Mouse (Mus musculus): ENCODE data around the gene Rybp. TPM values are rescaled to one million over a fixed set of nuclear protein-coding genes. Genes with fewer than 3 reads are reported as not detected.

The Rybp gene
- 13.8 and 14.7 TPM in 2 replicates for polyA plus RNA-seq (2014; fragmentation: Nextera tagmentation; extraction: Ambion mirVana)

- H3K9me3 ChIP-seq (ENCODE audit: control insufficient read depth, low read length): no peaks in the 10 kb centered on the region
- H3K4me3 ChIP-seq (ENCODE audit: low read depth, low read length): peak within 1 kb of the TSS; percentile 59
- H3K36me3 ChIP-seq (ENCODE audit: control insufficient read depth, insufficient read depth, low read length): 0 out of 2 replicates have a peak, but pooled peaks cover 3% of the 10 kb centered on the region
- peak within 1 kb of the TSS; percentile 91 for H3K9ac ChIP-seq (ENCODE audit: low read length)
- no peaks in the 10 kb centered on the region for H3K27me3 ChIP-seq (replicated peaks; ENCODE audit: control insufficient read depth, insufficient read depth, low read length)
- ATAC-seq (replicated peaks; ENCODE audit: low FRiP score, low TSS enrichment, low read depth) (peak; percentile 95), DNase-seq (ENCODE audit: low spot score) (peak; percentile 93)
- peak within 1 kb of the TSS; percentile 90 for H3K4me2 ChIP-seq (ENCODE audit: low read length)
- WGBS: under 1% methylated on average over 45 of the region's 112 CpGs
- H3K4me1 ChIP-seq (replicated peaks; ENCODE audit: control insufficient read depth, insufficient read depth, low read length): peaks cover 25% of the 10 kb centered on the region
- peak within 1 kb of the TSS; percentile 94 for H3K27ac ChIP-seq (ENCODE audit: low read depth)
These were observed at the start of gene Rybp for GRCm38 (mm10) chr6:100287334-100288015. TSS of gene Rybp (minus strand) at chr6:100287485.

GRCm38 (mm10) chr6:100336591-100337148 lies 49.4 kb upstream of the Rybp start:
- peak; percentile 21; the same call in 1 of the 2 replicates for ATAC-seq (replicated peaks; ENCODE audit: low FRiP score, low TSS enrichment, low read depth)
- 25% methylated on average over 14 of the region's 14 CpGs for WGBS
- Histone ChIP-seq H3K4me2 (ENCODE audit: low read length) (no peak overlapping the region), H3K9me3 (ENCODE audit: control insufficient read depth, low read length) (no peaks in the 10 kb centered on the region), H3K36me3 (ENCODE audit: control insufficient read depth, insufficient read depth, low read length) (no peaks in the 10 kb centered on the region), H3K27me3 (replicated peaks; ENCODE audit: control insufficient read depth, insufficient read depth, low read length) (peaks cover 17% of the 10 kb centered on the region), H3K9ac (ENCODE audit: low read length) (no peak overlapping the region), H3K4me3 (ENCODE audit: low read depth, low read length) (no peak overlapping the region), H3K4me1 (replicated peaks; ENCODE audit: control insufficient read depth, insufficient read depth, low read length) (peaks cover 11% of the 10 kb centered on the region), H3K27ac (ENCODE audit: low read depth) (no peak overlapping the region)
- no peak for DNase-seq (ENCODE audit: low spot score)

GRCm38 (mm10) chr6:100335506-100336144 lies 48.3 kb upstream of the Rybp start:
- DNase-seq (ENCODE audit: low spot score) (no peak), ATAC-seq (replicated peaks; ENCODE audit: low FRiP score, low TSS enrichment, low read depth) (no peak)
- H3K4me1 ChIP-seq (replicated peaks; ENCODE audit: control insufficient read depth, insufficient read depth, low read length): peaks cover 11% of the 10 kb centered on the region
- H3K36me3 ChIP-seq (ENCODE audit: control insufficient read depth, insufficient read depth, low read length): no peaks in the 10 kb centered on the region
- peak overlapping the region; percentile 2; the same call in 1 of the 2 replicates for H3K4me3 ChIP-seq (ENCODE audit: low read depth, low read length)
- H3K27me3 ChIP-seq (replicated peaks; ENCODE audit: control insufficient read depth, insufficient read depth, low read length): peaks cover 17% of the 10 kb centered on the region
- H3K4me2 ChIP-seq (ENCODE audit: low read length): peak overlapping the region; percentile 38
- H3K27ac ChIP-seq (ENCODE audit: low read depth): no peak overlapping the region
- 20% methylated on average over 18 of the region's 18 CpGs for WGBS
- H3K9me3 ChIP-seq (ENCODE audit: control insufficient read depth, low read length): no peaks in the 10 kb centered on the region
- no peak overlapping the region for H3K9ac ChIP-seq (ENCODE audit: low read length)

- no peaks in the 10 kb centered on the region for H3K9me3 ChIP-seq (ENCODE audit: control insufficient read depth, low read length)
- H3K4me1 ChIP-seq (replicated peaks; ENCODE audit: control insufficient read depth, insufficient read depth, low read length): peaks cover 14% of the 10 kb centered on the region
- DNase-seq (ENCODE audit: low spot score) (no peak), ATAC-seq (replicated peaks; ENCODE audit: low FRiP score, low TSS enrichment, low read depth) (no peak)
- H3K27me3 ChIP-seq (replicated peaks; ENCODE audit: control insufficient read depth, insufficient read depth, low read length): peaks cover 17% of the 10 kb centered on the region
- H3K27ac ChIP-seq (ENCODE audit: low read depth): no peak overlapping the region
- 82% methylated on average over 7 of the region's 7 CpGs for WGBS
- no peaks in the 10 kb centered on the region for H3K36me3 ChIP-seq (ENCODE audit: control insufficient read depth, insufficient read depth, low read length)
- no peak overlapping the region for H3K4me3 ChIP-seq (ENCODE audit: low read depth, low read length)
- no peak overlapping the region for H3K9ac ChIP-seq (ENCODE audit: low read length)
- H3K4me2 ChIP-seq (ENCODE audit: low read length): no peak overlapping the region
These were observed 46.5 kb upstream of the Rybp start for GRCm38 (mm10) chr6:100333745-100334144.

- peaks cover 14% of the 10 kb centered on the region for H3K4me1 ChIP-seq (replicated peaks; ENCODE audit: control insufficient read depth, insufficient read depth, low read length)
- H3K9me3 ChIP-seq (ENCODE audit: control insufficient read depth, low read length): no peaks in the 10 kb centered on the region
- H3K27me3 ChIP-seq (replicated peaks; ENCODE audit: control insufficient read depth, insufficient read depth, low read length): peaks cover 15% of the 10 kb centered on the region
- H3K4me2 ChIP-seq (ENCODE audit: low read length): no peak overlapping the region
- no peak overlapping the region for H3K27ac ChIP-seq (ENCODE audit: low read depth)
- H3K4me3 ChIP-seq (ENCODE audit: low read depth, low read length): no peak overlapping the region
- H3K36me3 ChIP-seq (ENCODE audit: control insufficient read depth, insufficient read depth, low read length): no peaks in the 10 kb centered on the region
- ATAC-seq (replicated peaks; ENCODE audit: low FRiP score, low TSS enrichment, low read depth): no peak
- 83% methylated on average over 4 of the region's 4 CpGs for WGBS
- DNase-seq (ENCODE audit: low spot score): no peak
- no peak overlapping the region for H3K9ac ChIP-seq (ENCODE audit: low read length)
These were observed 45.2 kb upstream of the Rybp start for GRCm38 (mm10) chr6:100332479-100332878.

GRCm38 (mm10) chr6:100331582-100331981 lies 44.3 kb upstream of the Rybp start:
- no peak overlapping the region for H3K27ac ChIP-seq (ENCODE audit: low read depth)
- ATAC-seq (replicated peaks; ENCODE audit: low FRiP score, low TSS enrichment, low read depth) (no peak), DNase-seq (ENCODE audit: low spot score) (no peak)
- no peaks in the 10 kb centered on the region for H3K36me3 ChIP-seq (ENCODE audit: control insufficient read depth, insufficient read depth, low read length)
- WGBS: 36% methylated on average over 8 of the region's 8 CpGs
- peaks cover 14% of the 10 kb centered on the region for H3K4me1 ChIP-seq (replicated peaks; ENCODE audit: control insufficient read depth, insufficient read depth, low read length)
- no peak overlapping the region for H3K4me2 ChIP-seq (ENCODE audit: low read length)
- no peaks in the 10 kb centered on the region for H3K9me3 ChIP-seq (ENCODE audit: control insufficient read depth, low read length)
- no peak overlapping the region for H3K4me3 ChIP-seq (ENCODE audit: low read depth, low read length)
- peaks cover 8% of the 10 kb centered on the region for H3K27me3 ChIP-seq (replicated peaks; ENCODE audit: control insufficient read depth, insufficient read depth, low read length)
- no peak overlapping the region for H3K9ac ChIP-seq (ENCODE audit: low read length)

GRCm38 (mm10) chr6:100331055-100331454 lies 43.8 kb upstream of the Rybp start:
- no peak for ATAC-seq (replicated peaks; ENCODE audit: low FRiP score, low TSS enrichment, low read depth)
- Histone ChIP-seq H3K4me3 (ENCODE audit: low read depth, low read length) (no peak overlapping the region), H3K27ac (ENCODE audit: low read depth) (no peak overlapping the region), H3K36me3 (ENCODE audit: control insufficient read depth, insufficient read depth, low read length) (no peaks in the 10 kb centered on the region), H3K9ac (ENCODE audit: low read length) (no peak overlapping the region), H3K27me3 (replicated peaks; ENCODE audit: control insufficient read depth, insufficient read depth, low read length) (0 out of 2 replicates have a peak, but pooled peaks cover 5% of the 10 kb centered on the region), H3K9me3 (ENCODE audit: control insufficient read depth, low read length) (no peaks in the 10 kb centered on the region), H3K4me1 (replicated peaks; ENCODE audit: control insufficient read depth, insufficient read depth, low read length) (peaks cover 11% of the 10 kb centered on the region), H3K4me2 (ENCODE audit: low read length) (no peak overlapping the region)
- DNase-seq (ENCODE audit: low spot score): no peak
- 83% methylated on average over 9 of the region's 9 CpGs for WGBS

GRCm38 (mm10) chr6:100329542-100329941 lies 42.3 kb upstream of the Rybp start:
- H3K9me3 ChIP-seq (ENCODE audit: control insufficient read depth, low read length): no peaks in the 10 kb centered on the region
- H3K9ac ChIP-seq (ENCODE audit: low read length): no peak overlapping the region
- DNase-seq (ENCODE audit: low spot score) (no peak), ATAC-seq (replicated peaks; ENCODE audit: low FRiP score, low TSS enrichment, low read depth) (no peak)
- H3K4me3 ChIP-seq (ENCODE audit: low read depth, low read length): no peak overlapping the region
- WGBS: 31% methylated on average over 4 of the region's 4 CpGs
- no peak overlapping the region for H3K4me2 ChIP-seq (ENCODE audit: low read length)
- H3K4me1 ChIP-seq (replicated peaks; ENCODE audit: control insufficient read depth, insufficient read depth, low read length): peaks cover 3% of the 10 kb centered on the region; the same call in 1 of the 2 replicates
- no peaks in the 10 kb centered on the region for H3K27me3 ChIP-seq (replicated peaks; ENCODE audit: control insufficient read depth, insufficient read depth, low read length)
- H3K36me3 ChIP-seq (ENCODE audit: control insufficient read depth, insufficient read depth, low read length): no peaks in the 10 kb centered on the region
- H3K27ac ChIP-seq (ENCODE audit: low read depth): no peak overlapping the region

All from intestine, embryonic 14.5 days (tissue).